Mouse (Mus musculus): Measurements from ENCODE around the gene Il4i1.

GRCm38 (mm10) chr7:44864595-44865542, 48.7 kb downstream of the Il4i1 start:
- TF ChIP-seq CTCF (IDR thresholded peaks at IDR 0.05): no peak
- TF ChIP-seq EP300 (IDR thresholded peaks at IDR 0.05; ENCODE audit: insufficient read depth, low read depth, low read length): no peak
- no peak for TF ChIP-seq POLR2A (IDR thresholded peaks at IDR 0.05; ENCODE audit: insufficient read depth, low read depth, low read length)
